Mouse (Mus musculus) thymus, adult 2 months (tissue): Measurements from ENCODE around the gene Ccni. TPM values are rescaled to one million over a fixed set of nuclear protein-coding genes. Genes with fewer than 3 reads are reported as not detected.

ENCODE experiments used
- DNase-seq: peaks from one replicate; pipeline ENCODE4 v3.0.0; 2021
- H3K27ac ChIP-seq: fragments of 200-500 bp; 2 replicates; pipeline ENCODE4 v1.5.1; 2012; ENCODE audit warnings: low read length, control low read depth; ENCODE audit not compliant: control insufficient read depth, insufficient read depth
- H3K27me3 ChIP-seq: fragments of 200-500 bp; 2 replicates; pipeline ENCODE4 v1.6.1; 2012; ENCODE audit warnings: mild to moderate bottlenecking, low read length, moderate library complexity, mixed read lengths; ENCODE audit not compliant: control insufficient read depth, insufficient read depth
- H3K36me3 ChIP-seq: fragments of 200-500 bp; 2 replicates; pipeline ENCODE4 v1.6.1; 2012; ENCODE audit warnings: mild to moderate bottlenecking, low read length, moderate library complexity; ENCODE audit not compliant: control insufficient read depth, insufficient read depth
- H3K4me1 ChIP-seq: fragments of 200-500 bp; replicated peaks from 2 replicates; pipeline ENCODE4 v1.6.1; 2012; ENCODE audit warnings: low read length; ENCODE audit not compliant: control insufficient read depth, insufficient read depth
- H3K4me3 ChIP-seq: fragments of 200-500 bp; 2 replicates; pipeline ENCODE4 v1.5.1; 2012; ENCODE audit warnings: mild to moderate bottlenecking, low read length, control low read depth, moderate library complexity; ENCODE audit not compliant: control insufficient read depth, insufficient read depth
- CTCF ChIP-seq: fragments of 200-500 bp; IDR thresholded peaks from 2 replicates; pipeline ENCODE4 v1.5.1; 2012; ENCODE audit warnings: mild to moderate bottlenecking, control low read depth, low read length, moderate library complexity, borderline replicate concordance; ENCODE audit not compliant: control insufficient read depth, poor library complexity, insufficient read depth; ENCODE audit errors: extremely low read depth
- POLR2A ChIP-seq: fragments of 200-500 bp; IDR thresholded peaks from 2 replicates; pipeline ENCODE4 v1.6.1; 2012; ENCODE audit warnings: mild to moderate bottlenecking, low read length, control low read depth, moderate library complexity; ENCODE audit not compliant: control insufficient read depth, poor library complexity, insufficient read depth; ENCODE audit errors: extremely low read depth
- WGBS: fragments of 180-500 bp; shearing (Covaris S2); methylation state at CpG from one replicate; pipeline ENCODE4 v1.1.7; 2018; 5-methylcytosine and 5-hydroxymethylcytosine counted together
- polyA plus RNA-seq: library from polyadenylated mRNA; depleted of rRNA; stranded (reverse); fragments of >200 nt; gene quantifications from 2 replicates; pipeline ENCODE4 v1.2.3, GENCODE M21; 2012

Gene Ccni
- polyA plus RNA-seq, 1 experiment: 121 TPM

DNA sequence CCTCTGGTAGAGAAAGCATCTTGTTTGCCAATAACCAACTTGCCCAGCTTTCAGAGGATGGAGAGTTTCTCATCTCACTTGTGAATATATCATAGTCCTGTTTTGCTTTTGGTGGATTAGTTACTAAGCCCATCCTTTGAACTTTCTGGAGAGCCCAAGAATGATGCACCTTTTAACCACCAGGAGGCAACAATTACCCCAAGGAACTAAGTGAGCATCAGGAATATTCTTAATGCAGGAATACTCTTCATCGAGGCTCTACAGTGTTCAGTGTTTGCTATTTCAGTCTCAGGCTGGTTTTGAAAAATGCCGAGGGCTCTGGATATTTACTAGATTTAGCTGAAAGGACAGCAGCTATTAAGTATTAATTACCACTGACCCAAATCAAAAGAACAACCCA, 26.0 kb downstream of the Ccni start:
- peak; percentile 14 for DNase-seq
- Histone ChIP-seq H3K36me3 (peaks cover 22% of the 10 kb centered on the region), H3K4me3 (no peak overlapping the region), H3K4me1 (no peaks in the 10 kb centered on the region), H3K27ac (no peak overlapping the region), H3K27me3 (no peaks in the 10 kb centered on the region)
- WGBS: 53% methylated on average over 2 of the region's 2 CpGs
- TF ChIP-seq CTCF: no peak
- TF ChIP-seq POLR2A: no peak

DNA sequence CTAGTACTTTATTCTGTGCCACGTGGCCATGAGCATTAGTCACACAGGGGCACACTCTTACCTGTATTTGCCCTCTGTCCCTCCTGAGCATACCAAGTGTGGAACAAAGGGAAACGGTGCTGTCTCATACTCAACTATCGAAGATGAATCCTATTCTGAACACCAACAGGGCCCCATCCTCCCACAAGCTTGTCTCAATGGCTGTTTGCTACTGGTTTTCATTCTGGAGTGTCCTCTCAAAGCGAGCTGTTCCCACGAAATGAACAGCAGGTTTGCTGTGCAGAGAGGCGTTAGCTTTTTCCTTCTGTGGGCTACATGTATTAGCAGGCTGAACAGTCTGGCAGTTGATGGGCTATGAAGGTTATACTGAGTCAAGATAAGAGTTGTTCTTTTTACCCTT, 27.7 kb downstream of the Ccni start:
- no peak overlapping the region for H3K27ac ChIP-seq
- no peaks in the 10 kb centered on the region for H3K27me3 ChIP-seq
- H3K4me3 ChIP-seq: no peak overlapping the region
- H3K4me1 ChIP-seq: no peaks in the 10 kb centered on the region
- peaks cover 19% of the 10 kb centered on the region for H3K36me3 ChIP-seq
- 87% methylated on average over 6 of the region's 6 CpGs for WGBS
- DNase-seq: no peak
- TF ChIP-seq CTCF: no peak
- no peak for TF ChIP-seq POLR2A

DNA sequence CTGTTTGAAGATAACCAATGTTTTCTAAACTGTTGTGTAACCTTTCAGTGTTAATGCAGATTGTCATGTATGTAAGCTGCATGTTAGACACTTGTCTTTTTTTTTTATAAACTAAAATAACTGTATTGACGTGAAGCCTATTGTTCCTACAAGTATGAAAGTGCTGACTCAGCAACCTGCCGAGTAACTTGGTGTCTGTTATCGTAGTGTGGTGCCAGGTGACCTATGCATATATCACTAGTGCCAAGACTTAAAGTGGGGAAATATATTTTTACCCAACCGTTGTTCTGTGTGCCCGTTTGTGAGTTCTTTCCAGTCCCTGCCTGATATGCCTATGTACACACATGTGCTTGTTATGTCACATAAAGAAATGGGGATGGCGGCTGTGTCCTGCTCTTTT, 31.6 kb downstream of the Ccni start:
- Histone ChIP-seq H3K27ac (no peak overlapping the region), H3K4me3 (no peak overlapping the region), H3K4me1 (no peaks in the 10 kb centered on the region; the same call in 1 of the 2 replicates), H3K27me3 (no peaks in the 10 kb centered on the region), H3K36me3 (peaks cover 8% of the 10 kb centered on the region)
- TF ChIP-seq CTCF (no peak), POLR2A (no peak)
- 93% methylated on average over 6 of the region's 6 CpGs for WGBS
- DNase-seq: no peak

DNA sequence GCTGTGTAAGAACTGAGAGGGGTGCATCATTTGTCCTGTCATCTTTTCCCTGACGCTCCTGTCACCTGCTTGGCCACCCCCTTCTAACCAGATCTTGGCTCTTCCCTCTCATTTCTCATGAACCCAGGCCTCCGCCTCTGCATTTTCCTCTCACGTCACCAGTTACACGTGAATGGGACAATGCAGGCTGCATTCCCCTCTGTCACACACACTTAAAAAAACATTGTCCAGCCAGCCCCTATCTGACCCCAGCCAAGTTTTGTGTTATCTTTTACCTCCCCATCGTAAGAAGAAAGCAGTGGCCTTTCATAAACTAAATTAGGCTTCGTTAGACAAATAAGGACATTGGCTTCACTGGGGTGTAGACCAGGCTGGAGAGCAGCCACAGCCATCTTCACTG, 33.8 kb downstream of the Ccni start:
- H3K4me3 ChIP-seq: no peak overlapping the region
- H3K27me3 ChIP-seq: no peaks in the 10 kb centered on the region
- H3K4me1 ChIP-seq: no peaks in the 10 kb centered on the region; the same call in 1 of the 2 replicates
- H3K27ac ChIP-seq: no peak overlapping the region
- no peak for TF ChIP-seq CTCF
- no peak for TF ChIP-seq POLR2A
- peaks cover 18% of the 10 kb centered on the region for H3K36me3 ChIP-seq
- DNase-seq: no peak
- WGBS: 94% methylated on average over 6 of the region's 6 CpGs

DNA sequence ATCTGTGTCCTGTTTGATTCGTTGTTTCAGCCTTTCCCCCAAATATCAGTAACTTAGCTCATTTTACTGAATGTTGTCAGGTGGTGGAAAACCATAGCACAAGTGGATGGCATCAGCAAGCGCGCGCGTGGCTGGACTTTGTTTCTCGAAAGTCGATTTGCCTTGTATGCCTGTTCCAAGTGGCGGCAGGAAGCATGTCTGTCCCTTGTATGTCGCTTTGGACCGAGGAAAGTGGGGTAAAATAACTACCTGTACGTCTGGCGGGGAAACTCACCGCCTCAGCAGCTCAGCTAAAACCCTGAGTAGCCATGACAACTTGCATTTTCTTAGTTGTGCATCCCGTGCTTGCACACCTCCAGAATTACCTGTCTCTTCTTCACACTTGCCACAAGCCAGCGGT, 34.9 kb downstream of the Ccni start:
- no peak for DNase-seq
- Histone ChIP-seq H3K4me1 (no peaks in the 10 kb centered on the region; the same call in 1 of the 2 replicates), H3K27me3 (no peaks in the 10 kb centered on the region), H3K36me3 (peaks cover 22% of the 10 kb centered on the region), H3K4me3 (no peak overlapping the region), H3K27ac (no peak overlapping the region)
- 95% methylated on average over 15 of the region's 15 CpGs for WGBS
- TF ChIP-seq CTCF (no peak), POLR2A (no peak)

DNA sequence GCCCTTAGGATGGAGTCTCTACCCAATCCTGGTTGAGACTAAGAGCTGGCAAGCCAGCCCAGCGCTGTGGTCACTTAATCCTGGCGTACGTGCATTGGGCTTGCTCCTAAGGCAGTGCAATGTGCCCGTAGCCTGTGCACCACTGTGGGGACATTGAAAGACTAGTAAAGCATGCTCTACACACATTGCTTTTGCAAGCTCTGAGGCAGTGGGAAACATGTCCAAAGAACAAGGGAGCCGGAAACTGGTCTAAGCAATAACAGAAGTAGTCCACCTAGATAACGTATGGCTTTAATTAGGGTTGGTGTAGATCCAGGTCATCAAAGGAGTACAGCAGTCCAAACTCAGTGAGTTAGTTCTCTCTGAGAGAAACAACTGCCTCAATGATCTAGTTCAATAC, 37.6 kb downstream of the Ccni start:
- Histone ChIP-seq H3K27me3 (no peaks in the 10 kb centered on the region), H3K27ac (no peak overlapping the region), H3K4me1 (no peaks in the 10 kb centered on the region; the same call in 1 of the 2 replicates), H3K36me3 (peaks cover 22% of the 10 kb centered on the region), H3K4me3 (no peak overlapping the region)
- DNase-seq: no peak
- WGBS: over 99% methylated on average over 6 of the region's 6 CpGs
- TF ChIP-seq CTCF: no peak
- no peak for TF ChIP-seq POLR2A

DNA sequence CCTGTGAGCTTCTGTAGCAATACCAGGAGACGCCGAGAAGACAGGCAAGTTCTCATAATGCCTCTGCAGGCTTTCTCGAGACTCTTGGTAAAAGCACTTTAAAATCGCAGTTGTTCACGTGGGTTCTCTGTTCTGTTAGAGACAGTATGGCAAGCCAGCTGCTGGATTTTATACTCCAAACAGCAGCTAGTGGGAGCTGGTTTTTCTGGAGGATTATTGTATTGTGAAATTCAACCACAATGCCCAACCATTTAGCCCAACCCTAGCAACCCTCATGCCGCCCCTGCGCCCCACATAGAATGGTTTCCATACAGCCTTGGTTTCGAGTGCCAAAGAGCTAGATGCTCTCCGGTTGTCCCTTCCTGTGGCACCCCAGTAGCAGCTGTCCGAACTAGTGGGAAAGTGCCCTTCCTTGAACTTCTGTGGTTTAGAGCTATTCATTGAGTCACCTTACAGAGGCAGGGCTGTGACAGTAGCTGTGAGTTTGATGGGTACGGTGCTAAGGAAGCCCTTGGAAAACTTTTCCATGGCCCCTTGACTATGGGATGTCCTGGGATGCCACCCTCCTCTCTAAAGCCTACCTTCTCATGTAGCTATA, 38.3 kb downstream of the Ccni start:
- Histone ChIP-seq H3K27me3 (no peaks in the 10 kb centered on the region), H3K27ac (no peak overlapping the region), H3K4me3 (no peak overlapping the region), H3K4me1 (no peaks in the 10 kb centered on the region; the same call in 1 of the 2 replicates), H3K36me3 (peaks cover 22% of the 10 kb centered on the region)
- TF ChIP-seq POLR2A: no peak
- no peak for TF ChIP-seq CTCF
- DNase-seq: no peak
- WGBS: 97% methylated on average over 11 of the region's 11 CpGs
